In the genomic region with DNA sequence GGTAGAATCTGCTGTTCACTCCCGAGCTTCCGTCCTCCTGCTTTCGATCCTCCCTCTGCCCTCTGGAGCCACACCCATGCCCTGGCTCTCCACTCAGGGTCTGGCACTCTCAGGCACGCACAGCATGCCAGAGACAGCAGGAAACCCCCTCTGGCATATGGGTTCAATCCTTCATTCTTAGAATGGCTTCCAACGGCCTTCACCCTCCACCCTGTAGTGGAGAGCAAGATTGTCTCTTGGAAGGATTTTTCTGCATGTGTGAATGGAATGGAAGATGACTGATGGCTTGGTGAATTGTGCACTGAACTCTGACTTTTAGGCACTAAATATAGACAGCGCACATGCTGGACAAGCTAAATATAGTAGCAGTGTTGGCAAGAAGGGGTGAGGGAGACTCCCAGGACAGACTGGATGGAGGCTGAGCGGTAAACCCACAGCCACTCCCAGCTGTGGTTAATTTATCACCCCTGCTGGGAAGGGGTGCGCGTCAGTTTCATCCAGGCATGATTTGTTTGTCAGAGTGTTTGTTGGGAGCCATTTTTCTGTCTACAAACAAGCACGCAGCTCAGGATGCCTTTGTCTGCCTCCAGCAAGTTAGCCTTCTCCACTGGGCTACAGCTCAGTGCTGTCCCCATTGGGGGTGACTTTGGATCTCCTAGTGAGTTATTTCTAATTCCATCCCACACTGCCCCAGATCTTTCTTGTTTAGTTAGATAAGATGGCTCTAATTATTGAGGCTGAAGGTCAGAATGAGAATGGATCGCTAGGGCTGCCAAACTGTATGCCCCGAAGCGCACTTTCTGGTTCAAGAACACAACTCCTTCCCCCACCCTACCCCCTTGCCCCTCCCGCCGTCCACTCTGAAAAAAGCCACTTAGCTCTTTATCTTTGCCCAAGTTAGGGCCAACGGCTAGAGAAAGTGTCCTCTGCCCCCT, we compare ENCODE assay signal across 8 mouse cellular contexts. TPM values are rescaled to one million over a fixed set of nuclear protein-coding genes. Genes with fewer than 3 reads are reported as not detected.
A peak's percentile ranks its signal among the peaks of the same experiment; 100 is the strongest.
DNase-seq lines count a peak whose midpoint lies in the region; ATAC-seq and TF ChIP-seq lines count a peak whose summit lies in the region.

No protein-coding gene starts in this region.

- H3K9me3 ChIP-seq in midbrain, embryonic 14.5 days (ENCODE audit: control insufficient read depth, low read length) = no peaks in the 10 kb centered on the region

- intact Hi-C loops in heart, adult 2 months (cut with DNase I) = loop anchor here (2.0 kb wide), 2 partner anchors 126 to 442 kb away; no protein-coding TSS in a partner anchor

- peak overlapping the region; percentile 82 for H3K27ac ChIP-seq in heart, adult 2 months
- H3K27ac ChIP-seq in midbrain, embryonic 14.5 days (replicated peaks; ENCODE audit: low read depth, low read length) = peak overlapping the region; percentile 56

- peaks cover 6% of the 10 kb centered on the region for H3K4me1 ChIP-seq in heart, adult 2 months (ENCODE audit: control insufficient read depth, insufficient read depth, low read length)
- H3K4me1 ChIP-seq in midbrain, embryonic 14.5 days (ENCODE audit: control insufficient read depth, insufficient read depth, low read length) = peaks cover 21% of the 10 kb centered on the region

- TF ChIP-seq EP300 in heart, adult 2 months (IDR thresholded peaks at IDR 0.05; ENCODE audit: insufficient read depth, low read depth, low read length) = no peak; the same call in 1 of the 2 replicates

- DNase-seq in testis, postnatal 14 days (ENCODE audit: low spot score) = peak; percentile 9
- DNase-seq in testis, postnatal 10 days (ENCODE audit: low spot score) = no peak
- DNase-seq in heart, adult 2 months = peak; percentile 37 to 62
- DNase-seq in kidney, adult 18-20 months = peak; percentile 70
- DNase-seq in midbrain, embryonic 14.5 days = peak; percentile 39
- DNase-seq in thymus, postnatal 25 days = no peak
- DNase-seq in left cerebral cortex, adult 11 months (ENCODE audit: low spot score) = no peak
- no peak for DNase-seq in right cerebral cortex, postnatal 25 days

- H3K4me2 ChIP-seq in midbrain, embryonic 14.5 days (ENCODE audit: low read length) = no peak overlapping the region

- no peak for ATAC-seq in midbrain, embryonic 14.5 days (ENCODE audit: low FRiP score, low TSS enrichment)

- H3K4me3 ChIP-seq in heart, adult 2 months = no peak overlapping the region
- no peak overlapping the region for H3K4me3 ChIP-seq in midbrain, embryonic 14.5 days (replicated peaks; ENCODE audit: low read depth, low read length)

- TF ChIP-seq CTCF in heart, adult 2 months (IDR thresholded peaks at IDR 0.05) = no peak

- peak; percentile 49; the same call in 1 of the 2 replicates for TF ChIP-seq POLR2A in heart, adult 2 months (IDR thresholded peaks at IDR 0.05; ENCODE audit: insufficient read depth, low read depth, low read length)

- WGBS in heart, adult 2 months = 42% methylated on average over 16 of the region's 16 CpGs
- WGBS in midbrain, embryonic 14.5 days = 54% methylated on average over 16 of the region's 16 CpGs

- H3K36me3 ChIP-seq in heart, adult 2 months (ENCODE audit: control insufficient read depth, insufficient read depth, low read length) = no peaks in the 10 kb centered on the region; the same call in 1 of the 2 replicates
- H3K36me3 ChIP-seq in midbrain, embryonic 14.5 days (ENCODE audit: control insufficient read depth, insufficient read depth, low read length) = no peaks in the 10 kb centered on the region

- no peaks in the 10 kb centered on the region for H3K27me3 ChIP-seq in heart, adult 2 months (ENCODE audit: control insufficient read depth, insufficient read depth, low read length)
- no peaks in the 10 kb centered on the region for H3K27me3 ChIP-seq in midbrain, embryonic 14.5 days (ENCODE audit: control insufficient read depth, insufficient read depth, low read length)

- no peaks in the 10 kb centered on the region for H3K79me2 ChIP-seq in heart, adult 2 months (replicated peaks; ENCODE audit: control insufficient read depth, insufficient read depth, low read length)

- H3K9ac ChIP-seq in heart, adult 2 months (ENCODE audit: low read depth, low read length) = peak overlapping the region; percentile 55
- H3K9ac ChIP-seq in midbrain, embryonic 14.5 days (replicated peaks; ENCODE audit: low read length) = no peak overlapping the region

RNA-seq across cellular contexts. Expression of gene Xcl1, which starts 38.8 kb away (rescaled TPM):
- total RNA-seq in heart, adult 2 months (2021) = not detected
- polyA plus RNA-seq in heart, adult 2 months (2012; rRNA removed) = 0.27 TPM in 1 of 2 replicates, not detected in the other
- polyA plus RNA-seq in midbrain, embryonic 14.5 days (2014; fragmentation: Nextera tagmentation; extraction: Ambion mirVana) = not detected in 2 replicates

Comparison
In these comparisons a context has a peak if more than half of its experiments do, and no peak if none do; other contexts are left out.
1. DNase-seq: peak in testis, postnatal 14 days (single experiment), heart, adult 2 months (2 of 2), kidney, adult 18-20 months (single experiment) and midbrain, embryonic 14.5 days (single experiment); none in testis, postnatal 10 days (single experiment), thymus, postnatal 25 days (single experiment), left cerebral cortex, adult 11 months (single experiment) and right cerebral cortex, postnatal 25 days (single experiment).